Mouse (Mus musculus): ENCODE measurements at regions not wholly inside any gene's neighbourhood (a gene's known extent, or its start where the extent isn't known, plus 50 kb on each side); places are given as distances from the start of the nearest gene placed in this dataset.

DNA sequence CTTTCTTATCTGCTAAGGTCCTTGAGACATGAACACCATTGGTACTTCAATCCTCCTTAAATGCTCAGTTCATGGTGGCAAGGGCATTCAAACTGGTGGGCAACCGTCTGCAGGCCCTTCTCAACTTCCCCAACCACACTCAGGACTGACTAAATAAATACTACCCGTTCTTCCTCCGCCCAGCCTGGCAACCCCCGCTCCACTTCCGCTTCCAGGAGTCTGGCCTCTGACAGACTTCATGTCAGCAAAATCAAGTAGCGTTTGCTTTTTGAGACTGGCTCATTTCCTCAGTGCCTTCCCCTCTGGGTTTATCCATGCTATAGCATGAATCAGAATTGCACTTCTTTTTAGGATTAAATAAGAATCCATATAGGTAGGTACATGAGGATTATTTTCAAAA, 103.3 kb upstream of the Zfp648 start:
- no peak for DNase-seq (ENCODE audit: low spot score)
- Histone ChIP-seq H3K4me1 (replicated peaks; ENCODE audit: control insufficient read depth, insufficient read depth, low read length) (no peaks in the 10 kb centered on the region), H3K27ac (ENCODE audit: low read depth, low read length) (0 out of 2 replicates have a peak overlapping the region, but pooled peaks have one; percentile 15), H3K9ac (ENCODE audit: low read depth, low read length) (no peak overlapping the region), H3K9me3 (ENCODE audit: control insufficient read depth, low read length) (no peaks in the 10 kb centered on the region), H3K4me3 (ENCODE audit: low read depth, low read length) (no peak overlapping the region), H3K4me2 (no peak overlapping the region), H3K27me3 (replicated peaks; ENCODE audit: control insufficient read depth, insufficient read depth, low read length) (no peaks in the 10 kb centered on the region), H3K36me3 (ENCODE audit: control insufficient read depth, insufficient read depth, low read length) (no peaks in the 10 kb centered on the region)
- ATAC-seq (replicated peaks; ENCODE audit: low FRiP score): no peak
- WGBS: 21% methylated on average over 6 of the region's 6 CpGs

DNA sequence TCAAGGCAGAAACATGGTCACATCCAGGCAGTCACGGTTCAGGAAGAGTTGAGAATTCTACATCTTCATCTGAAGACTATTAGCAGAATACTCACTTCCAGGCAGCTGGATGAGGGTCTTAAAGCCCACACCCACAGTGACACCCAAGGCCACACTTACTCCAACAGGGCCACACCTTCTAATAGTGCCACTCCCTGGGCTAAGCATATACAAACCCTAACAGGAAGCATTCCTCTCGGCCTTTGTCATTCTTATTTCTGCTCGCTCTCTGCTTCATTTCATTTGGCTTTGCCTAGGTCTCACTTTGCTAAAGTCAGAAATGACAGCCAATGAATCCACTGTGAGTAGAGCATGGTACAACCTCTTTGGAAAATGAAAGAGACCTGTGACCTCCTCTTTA, 100.4 kb upstream of the Zfp648 start:
- DNase-seq (ENCODE audit: low spot score) (no peak), ATAC-seq (replicated peaks; ENCODE audit: low FRiP score) (no peak)
- H3K27ac ChIP-seq (ENCODE audit: low read depth, low read length): no peak overlapping the region
- no peaks in the 10 kb centered on the region for H3K9me3 ChIP-seq (ENCODE audit: control insufficient read depth, low read length)
- H3K4me1 ChIP-seq (replicated peaks; ENCODE audit: control insufficient read depth, insufficient read depth, low read length): no peaks in the 10 kb centered on the region
- WGBS: 91% methylated on average over 3 of the region's 3 CpGs
- no peaks in the 10 kb centered on the region for H3K27me3 ChIP-seq (replicated peaks; ENCODE audit: control insufficient read depth, insufficient read depth, low read length)
- no peaks in the 10 kb centered on the region for H3K36me3 ChIP-seq (ENCODE audit: control insufficient read depth, insufficient read depth, low read length)
- no peak overlapping the region for H3K4me2 ChIP-seq
- H3K4me3 ChIP-seq (ENCODE audit: low read depth, low read length): no peak overlapping the region
- H3K9ac ChIP-seq (ENCODE audit: low read depth, low read length): no peak overlapping the region

DNA sequence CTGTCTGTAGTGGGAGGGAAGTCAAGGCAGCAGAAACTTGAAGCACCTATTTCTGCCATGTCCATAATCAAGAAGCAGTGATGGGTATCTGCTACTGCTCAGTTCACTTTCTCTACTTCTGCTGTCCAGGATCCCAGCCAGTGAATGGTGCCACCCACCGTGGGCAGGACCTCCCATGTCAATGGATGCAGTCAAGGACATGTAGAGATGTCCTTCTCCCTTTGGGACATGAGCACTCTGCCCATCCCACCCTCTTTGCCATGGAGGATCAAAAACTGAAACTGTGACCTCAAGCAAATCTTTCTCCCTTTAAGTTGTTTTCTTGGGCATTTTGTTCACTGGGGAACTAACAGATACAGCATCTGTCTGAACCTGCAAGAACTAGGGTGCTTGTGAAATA, 99.6 kb upstream of the Zfp648 start:
- WGBS: 67% methylated on average over 1 of the region's 1 CpGs
- ATAC-seq (replicated peaks; ENCODE audit: low FRiP score): no peak
- H3K36me3 ChIP-seq (ENCODE audit: control insufficient read depth, insufficient read depth, low read length): no peaks in the 10 kb centered on the region
- no peaks in the 10 kb centered on the region for H3K9me3 ChIP-seq (ENCODE audit: control insufficient read depth, low read length)
- H3K27me3 ChIP-seq (replicated peaks; ENCODE audit: control insufficient read depth, insufficient read depth, low read length): no peaks in the 10 kb centered on the region
- no peak overlapping the region for H3K4me2 ChIP-seq
- no peak overlapping the region for H3K9ac ChIP-seq (ENCODE audit: low read depth, low read length)
- DNase-seq (ENCODE audit: low spot score): no peak
- H3K27ac ChIP-seq (ENCODE audit: low read depth, low read length): no peak overlapping the region
- no peaks in the 10 kb centered on the region for H3K4me1 ChIP-seq (replicated peaks; ENCODE audit: control insufficient read depth, insufficient read depth, low read length)
- no peak overlapping the region for H3K4me3 ChIP-seq (ENCODE audit: low read depth, low read length)

DNA sequence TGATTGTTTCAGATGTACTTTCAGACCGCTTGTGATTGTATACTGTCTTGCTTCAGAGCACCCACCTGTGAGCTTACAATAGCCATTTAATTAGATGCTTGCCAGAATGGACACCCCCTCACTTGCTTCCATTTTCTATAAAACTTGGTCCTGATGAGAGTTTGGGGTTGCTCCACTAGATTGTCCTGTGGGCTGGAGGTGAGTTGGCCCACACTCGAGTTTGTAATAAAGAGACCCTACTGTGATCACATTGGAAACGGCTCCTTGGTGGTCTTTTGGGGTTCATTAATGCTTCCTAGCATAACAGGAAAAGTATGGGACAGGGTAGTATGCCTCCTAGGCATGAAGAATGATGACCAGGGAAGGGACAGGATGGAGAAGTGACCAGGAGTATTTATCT, 98.8 kb upstream of the Zfp648 start:
- Histone ChIP-seq H3K4me3 (ENCODE audit: low read depth, low read length) (no peak overlapping the region), H3K9ac (ENCODE audit: low read depth, low read length) (no peak overlapping the region), H3K36me3 (ENCODE audit: control insufficient read depth, insufficient read depth, low read length) (no peaks in the 10 kb centered on the region), H3K4me2 (no peak overlapping the region), H3K4me1 (replicated peaks; ENCODE audit: control insufficient read depth, insufficient read depth, low read length) (no peaks in the 10 kb centered on the region), H3K27me3 (replicated peaks; ENCODE audit: control insufficient read depth, insufficient read depth, low read length) (no peaks in the 10 kb centered on the region), H3K9me3 (ENCODE audit: control insufficient read depth, low read length) (no peaks in the 10 kb centered on the region), H3K27ac (ENCODE audit: low read depth, low read length) (no peak overlapping the region)
- DNase-seq (ENCODE audit: low spot score) (no peak), ATAC-seq (replicated peaks; ENCODE audit: low FRiP score) (no peak)
- WGBS: 81% methylated on average over 3 of the region's 3 CpGs

DNA sequence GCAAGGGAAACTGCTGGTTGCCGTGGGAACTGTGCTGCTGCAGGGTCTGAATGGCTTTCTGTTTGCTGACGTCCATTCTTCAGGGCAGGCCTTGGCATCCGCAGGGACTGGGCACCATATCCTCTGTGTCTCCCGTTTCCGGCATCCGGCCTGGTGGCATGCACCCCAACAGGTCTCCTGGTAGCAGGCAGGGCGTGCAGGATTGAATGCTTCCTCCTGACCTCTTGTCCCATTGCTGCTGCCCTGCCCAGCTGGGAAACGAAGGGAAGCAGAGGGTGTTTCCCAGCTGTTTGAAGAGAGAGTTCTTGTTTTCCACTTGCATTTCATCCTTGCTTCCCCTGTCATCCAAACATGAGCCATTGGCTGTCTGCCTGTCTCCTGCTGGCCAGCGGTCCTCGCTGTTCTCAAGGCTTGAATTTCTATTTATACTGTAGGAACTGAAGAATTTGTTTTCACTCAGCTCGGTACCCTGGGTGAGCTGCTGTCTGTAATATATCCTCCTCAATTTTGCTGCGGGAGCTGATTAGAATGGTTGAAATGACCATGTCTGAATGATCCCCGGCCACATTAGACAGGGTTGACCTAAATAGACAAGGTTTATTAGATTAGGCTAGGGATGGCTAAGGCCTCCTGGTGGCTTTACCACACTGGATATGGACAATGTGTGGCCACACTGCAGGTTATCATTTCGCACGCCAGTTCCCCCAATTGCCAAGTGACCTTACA, 98.0 kb upstream of the Zfp648 start:
- no peaks in the 10 kb centered on the region for H3K27me3 ChIP-seq (replicated peaks; ENCODE audit: control insufficient read depth, insufficient read depth, low read length)
- no peak overlapping the region for H3K4me3 ChIP-seq (ENCODE audit: low read depth, low read length)
- H3K9me3 ChIP-seq (ENCODE audit: control insufficient read depth, low read length): no peaks in the 10 kb centered on the region
- no peak overlapping the region for H3K4me2 ChIP-seq
- no peaks in the 10 kb centered on the region for H3K36me3 ChIP-seq (ENCODE audit: control insufficient read depth, insufficient read depth, low read length)
- ATAC-seq (replicated peaks; ENCODE audit: low FRiP score) (no peak), DNase-seq (ENCODE audit: low spot score) (no peak)
- H3K27ac ChIP-seq (ENCODE audit: low read depth, low read length): no peak overlapping the region
- WGBS: 70% methylated on average over 15 of the region's 15 CpGs
- H3K4me1 ChIP-seq (replicated peaks; ENCODE audit: control insufficient read depth, insufficient read depth, low read length): no peaks in the 10 kb centered on the region
- H3K9ac ChIP-seq (ENCODE audit: low read depth, low read length): no peak overlapping the region

DNA sequence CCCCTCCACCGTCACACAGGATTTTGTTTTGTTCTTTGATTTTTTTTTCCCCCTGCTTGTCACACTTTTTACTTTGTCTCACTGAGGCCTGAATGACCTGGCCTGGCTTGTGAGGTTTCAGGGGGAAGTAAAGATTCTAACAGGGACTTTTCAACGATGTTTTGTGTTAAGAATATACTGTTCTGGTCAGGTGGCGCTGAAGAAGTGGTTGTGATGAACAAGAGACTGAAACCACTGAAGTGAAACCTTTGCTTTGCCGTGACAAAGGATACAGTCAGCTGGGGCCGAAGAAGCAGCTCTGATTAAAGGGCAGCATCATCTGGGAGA, 97.4 kb upstream of the Zfp648 start:
- no peaks in the 10 kb centered on the region for H3K36me3 ChIP-seq (ENCODE audit: control insufficient read depth, insufficient read depth, low read length)
- no peak overlapping the region for H3K4me2 ChIP-seq
- no peak overlapping the region for H3K9ac ChIP-seq (ENCODE audit: low read depth, low read length)
- 84% methylated on average over 5 of the region's 5 CpGs for WGBS
- H3K27me3 ChIP-seq (replicated peaks; ENCODE audit: control insufficient read depth, insufficient read depth, low read length): no peaks in the 10 kb centered on the region
- H3K9me3 ChIP-seq (ENCODE audit: control insufficient read depth, low read length): no peaks in the 10 kb centered on the region
- DNase-seq (ENCODE audit: low spot score) (no peak), ATAC-seq (replicated peaks; ENCODE audit: low FRiP score) (no peak)
- H3K4me3 ChIP-seq (ENCODE audit: low read depth, low read length): no peak overlapping the region
- H3K27ac ChIP-seq (ENCODE audit: low read depth, low read length): no peak overlapping the region
- no peaks in the 10 kb centered on the region for H3K4me1 ChIP-seq (replicated peaks; ENCODE audit: control insufficient read depth, insufficient read depth, low read length)

DNA sequence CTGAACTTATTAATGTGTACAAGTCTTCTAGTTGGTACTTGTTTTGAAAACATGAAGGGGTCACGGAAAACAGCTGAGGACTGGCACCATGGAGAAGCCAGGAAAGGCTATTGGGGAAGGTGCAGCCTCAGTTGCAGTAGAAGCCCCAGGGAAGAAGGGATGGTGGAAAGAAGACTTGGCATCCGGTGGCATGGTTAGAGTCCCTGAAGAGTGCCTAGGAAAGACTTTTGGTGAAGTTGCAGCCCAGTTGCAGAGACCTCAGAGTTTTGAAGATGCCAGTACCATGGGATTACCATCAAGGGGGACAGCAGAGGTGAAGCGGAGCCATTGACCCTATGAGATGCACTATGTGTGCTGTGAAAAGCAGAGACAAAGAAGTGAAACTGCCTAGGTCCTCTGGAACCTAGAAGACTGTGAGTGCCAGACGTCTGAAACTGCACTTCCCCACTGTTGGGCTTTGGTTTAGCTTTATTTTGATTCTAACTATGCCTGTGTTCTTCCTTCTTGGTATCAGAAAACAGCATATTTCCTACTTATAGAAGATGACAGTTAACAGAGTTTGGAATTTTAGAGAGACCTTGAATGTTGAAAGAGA, 96.9 kb upstream of the Zfp648 start:
- Histone ChIP-seq H3K4me1 (replicated peaks; ENCODE audit: control insufficient read depth, insufficient read depth, low read length) (no peaks in the 10 kb centered on the region), H3K27ac (ENCODE audit: low read depth, low read length) (no peak overlapping the region), H3K36me3 (ENCODE audit: control insufficient read depth, insufficient read depth, low read length) (no peaks in the 10 kb centered on the region), H3K4me2 (no peak overlapping the region), H3K27me3 (replicated peaks; ENCODE audit: control insufficient read depth, insufficient read depth, low read length) (no peaks in the 10 kb centered on the region), H3K4me3 (ENCODE audit: low read depth, low read length) (no peak overlapping the region), H3K9ac (ENCODE audit: low read depth, low read length) (no peak overlapping the region), H3K9me3 (ENCODE audit: control insufficient read depth, low read length) (no peaks in the 10 kb centered on the region)
- no peak for ATAC-seq (replicated peaks; ENCODE audit: low FRiP score)
- WGBS: 75% methylated on average over 4 of the region's 4 CpGs
- no peak for DNase-seq (ENCODE audit: low spot score)

DNA sequence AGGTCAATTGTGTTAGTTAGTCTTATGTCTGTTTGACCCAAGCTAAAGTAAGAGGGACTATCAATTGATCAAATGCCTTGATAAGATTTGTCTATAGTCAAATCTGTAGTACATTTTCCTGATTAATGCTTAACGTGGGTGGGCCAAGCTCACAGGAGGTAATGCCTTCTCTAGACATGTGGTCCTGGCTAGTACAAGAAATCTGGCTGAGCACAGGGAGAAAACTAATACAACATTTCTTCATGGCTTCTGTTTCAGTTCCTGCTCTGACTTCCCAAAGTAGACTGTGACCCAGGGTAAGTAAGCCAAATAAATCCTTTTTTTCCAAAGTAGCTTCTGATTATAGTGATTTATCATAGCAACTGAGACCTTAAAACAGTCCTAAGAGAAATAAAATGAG, 96.2 kb upstream of the Zfp648 start:
- Histone ChIP-seq H3K27me3 (replicated peaks; ENCODE audit: control insufficient read depth, insufficient read depth, low read length) (no peaks in the 10 kb centered on the region), H3K9ac (ENCODE audit: low read depth, low read length) (no peak overlapping the region), H3K9me3 (ENCODE audit: control insufficient read depth, low read length) (no peaks in the 10 kb centered on the region), H3K27ac (ENCODE audit: low read depth, low read length) (no peak overlapping the region), H3K4me3 (ENCODE audit: low read depth, low read length) (no peak overlapping the region), H3K4me2 (no peak overlapping the region), H3K36me3 (ENCODE audit: control insufficient read depth, insufficient read depth, low read length) (no peaks in the 10 kb centered on the region), H3K4me1 (replicated peaks; ENCODE audit: control insufficient read depth, insufficient read depth, low read length) (no peaks in the 10 kb centered on the region)
- WGBS: 53% methylated on average over 1 of the region's 1 CpGs
- ATAC-seq (replicated peaks; ENCODE audit: low FRiP score) (no peak), DNase-seq (ENCODE audit: low spot score) (no peak)

DNA sequence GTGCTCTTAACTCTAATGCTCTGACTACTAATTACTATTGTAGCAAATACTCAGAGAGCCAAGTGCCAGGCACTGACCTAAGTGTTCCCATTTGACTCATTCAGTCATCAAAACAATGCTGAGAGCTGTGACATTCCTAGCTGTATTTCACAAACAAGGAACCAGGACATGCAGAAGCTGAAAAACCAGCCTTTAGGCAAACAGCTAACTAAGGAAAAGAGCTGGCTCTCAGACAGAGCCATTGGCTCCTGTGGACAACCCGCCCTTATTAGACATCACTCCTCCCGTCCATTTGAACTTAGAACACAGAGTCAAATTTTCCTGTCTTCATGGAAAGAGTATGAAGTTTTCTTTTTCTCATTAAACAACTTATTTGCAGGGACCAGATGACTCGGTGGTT, 88.5 kb upstream of the Zfp648 start:
- 75% methylated on average over 3 of the region's 3 CpGs for WGBS
- no peak overlapping the region for H3K4me3 ChIP-seq (ENCODE audit: low read depth, low read length)

More for the DNA sequence above, 88.5 kb upstream of the Zfp648 start:
- DNase-seq (ENCODE audit: low spot score) (no peak), ATAC-seq (replicated peaks; ENCODE audit: low FRiP score) (no peak)
- H3K9me3 ChIP-seq (ENCODE audit: control insufficient read depth, low read length): no peaks in the 10 kb centered on the region
- no peaks in the 10 kb centered on the region for H3K27me3 ChIP-seq (replicated peaks; ENCODE audit: control insufficient read depth, insufficient read depth, low read length)
- no peak overlapping the region for H3K9ac ChIP-seq (ENCODE audit: low read depth, low read length)
- H3K36me3 ChIP-seq (ENCODE audit: control insufficient read depth, insufficient read depth, low read length): no peaks in the 10 kb centered on the region
- no peak overlapping the region for H3K27ac ChIP-seq (ENCODE audit: low read depth, low read length)
- no peak overlapping the region for H3K4me2 ChIP-seq
- H3K4me1 ChIP-seq (replicated peaks; ENCODE audit: control insufficient read depth, insufficient read depth, low read length): no peaks in the 10 kb centered on the region; the same call in 1 of the 2 replicates
